Mouse (Mus musculus) lung, adult 18-20 months (tissue): ENCODE results near the gene Psip1.
A peak's percentile ranks its signal among the peaks of the same experiment; 100 is the strongest.

ENCODE experiments used
- DNase-seq, 2 experiments: peaks; one replicate each; pipeline ENCODE4 v3.0.0; 2022; ENCODE audit warnings: mixed read lengths in 2 of 2

Psip1 gene

DNA sequence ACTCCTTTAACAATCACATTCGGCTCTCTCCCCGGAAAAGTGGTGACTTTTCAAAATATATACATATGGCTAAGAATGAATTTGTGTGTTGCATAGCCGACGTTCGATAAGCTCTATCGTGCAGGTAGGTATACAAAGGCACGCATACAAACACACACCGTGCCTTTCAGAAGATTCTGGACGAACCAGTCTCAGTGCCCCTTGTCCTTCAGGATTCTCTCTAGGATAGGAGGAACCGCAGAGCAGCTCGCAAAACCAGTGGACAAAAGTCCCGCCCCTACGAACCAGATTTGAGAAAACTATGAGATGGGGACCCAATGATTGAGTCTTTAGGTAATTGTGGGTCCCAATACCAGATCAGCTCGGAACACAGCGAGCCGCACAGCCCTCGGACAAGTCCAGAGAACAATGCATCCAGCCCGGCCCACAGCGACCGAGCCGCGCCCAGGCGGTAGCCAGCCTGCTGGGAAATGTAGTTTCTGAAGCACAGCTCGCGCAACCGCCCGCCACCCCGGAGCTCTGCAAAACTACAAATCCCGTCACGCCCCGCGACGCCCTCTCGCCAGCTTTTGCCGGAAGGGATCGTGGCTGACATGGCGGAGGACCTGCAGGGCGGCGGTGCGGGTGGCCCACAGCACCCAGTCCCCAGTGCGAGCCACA is 69.0 kb downstream of the Psip1 start, which contains the start of gene Snapc3:
Gene Snapc3 (plus strand): TSS at position 565 of the 660 bp plus-strand sequence.
- DNase-seq, result peak; percentile 96 to 97

DNA sequence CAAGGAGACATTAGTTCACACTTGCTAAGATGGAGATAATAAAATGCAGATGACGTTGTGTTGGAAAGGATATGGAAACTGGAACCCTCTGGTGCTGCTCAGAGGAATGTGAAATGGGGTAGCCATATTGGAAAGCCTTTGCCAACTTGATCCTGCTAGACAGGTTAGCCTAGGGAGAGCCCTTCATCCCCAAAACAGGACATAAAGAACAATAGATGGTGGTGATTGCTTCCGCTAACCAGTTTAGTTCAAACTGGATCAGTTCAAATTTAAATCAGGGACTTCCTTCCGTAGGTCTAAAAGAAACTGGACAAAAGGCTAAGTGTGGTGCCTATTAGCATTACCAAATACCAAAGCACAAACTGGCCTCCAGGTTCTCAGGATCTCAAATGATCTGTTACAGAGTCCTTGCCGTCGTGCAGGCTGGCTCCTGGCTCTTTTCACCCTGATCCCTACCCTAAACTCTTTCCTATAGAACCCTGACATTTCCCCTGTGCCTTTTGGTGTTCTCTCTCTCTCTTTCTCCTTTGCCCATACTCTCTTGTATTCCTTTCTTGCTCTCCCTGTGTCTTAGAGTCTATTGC is 71.9 kb downstream of the Psip1 start:
- no peak for DNase-seq

DNA sequence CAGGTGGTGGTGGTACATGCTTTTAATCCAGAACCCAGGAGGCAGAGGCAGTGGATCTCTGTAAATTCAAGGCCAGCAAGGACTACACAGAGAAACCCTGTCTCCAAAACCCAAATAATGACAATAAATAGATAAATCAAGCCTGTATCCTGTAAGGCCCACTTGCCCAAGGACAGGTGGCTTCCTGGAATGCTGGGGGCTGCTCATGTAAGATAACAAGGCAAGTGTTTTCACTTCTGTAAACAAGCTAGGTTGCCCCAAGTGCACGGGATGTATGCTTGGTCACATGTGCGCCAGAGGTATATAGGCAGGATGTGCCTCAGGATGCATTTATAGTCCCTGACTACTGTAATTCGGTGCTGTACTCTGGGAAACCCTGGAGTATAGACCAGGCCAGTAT is 74.2 kb downstream of the Psip1 start:
- DNase-seq, result no peak

DNA sequence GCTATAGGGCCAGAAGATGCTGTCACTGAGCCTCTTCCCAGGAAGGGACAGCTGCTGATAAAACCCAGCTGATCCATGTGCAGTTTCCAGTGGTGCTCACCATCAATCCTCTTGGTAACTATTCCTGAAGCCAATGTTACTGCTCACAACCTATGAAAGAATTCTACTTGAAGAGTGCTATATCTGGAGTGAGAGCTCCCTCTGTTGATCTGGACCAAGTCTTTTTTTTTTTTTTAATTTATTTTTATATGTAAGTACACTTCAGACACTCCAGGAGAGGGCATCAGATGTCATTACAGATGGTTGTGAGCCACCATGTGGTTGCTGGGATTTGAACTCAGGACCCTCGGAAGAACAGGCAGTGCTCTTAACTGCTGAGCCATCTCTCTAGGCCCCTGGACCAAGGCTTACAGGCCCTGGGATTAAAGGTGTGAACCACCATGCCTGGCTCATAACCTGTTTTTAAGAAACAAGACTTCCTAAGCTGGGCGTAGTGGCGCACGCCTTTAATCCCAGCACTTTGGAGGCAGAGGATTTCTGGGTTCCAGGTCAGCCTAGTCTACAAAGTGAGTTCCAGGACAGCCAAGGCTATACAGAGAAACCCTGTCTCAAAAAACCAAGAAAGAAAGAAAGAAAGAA is 76.3 kb downstream of the Psip1 start:
- no peak for DNase-seq

DNA sequence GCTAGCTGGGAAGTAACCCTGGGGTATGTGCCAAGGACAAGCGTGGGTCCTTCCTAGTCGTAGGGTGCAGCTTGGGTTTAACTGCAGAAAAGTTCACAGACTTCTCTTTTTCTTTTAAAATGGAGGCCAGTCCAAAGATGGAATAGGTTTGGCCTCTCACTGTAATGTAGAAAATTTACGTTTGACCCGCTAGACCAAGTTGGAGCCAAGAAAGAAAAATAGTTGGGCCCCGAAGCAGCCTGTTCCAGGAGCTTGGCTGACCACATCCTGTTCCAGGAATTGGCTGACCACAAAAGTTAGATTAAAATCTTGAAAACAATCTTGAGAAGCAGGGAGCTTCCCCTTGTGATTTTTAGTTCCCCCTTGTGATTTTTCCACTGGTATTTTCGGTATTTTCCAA is 78.6 kb downstream of the Psip1 start:
- peak in 1 of 2 experiments; percentile 17 for DNase-seq
